Mouse (Mus musculus) heart, postnatal 0 days (tissue): ENCODE measurements around the gene Aebp1.

Experiments used
- CTCF ChIP-seq: IDR thresholded peaks from 2 replicates; pipeline ENCODE4 v1.5.1; 2016; ENCODE audit warnings: antibody characterized with exemption, control low read depth, low read depth
- EP300 ChIP-seq: IDR thresholded peaks from 2 replicates; pipeline ENCODE4 v1.6.1; 2016; ENCODE audit warnings: antibody characterized with exemption, low read depth

DNA sequence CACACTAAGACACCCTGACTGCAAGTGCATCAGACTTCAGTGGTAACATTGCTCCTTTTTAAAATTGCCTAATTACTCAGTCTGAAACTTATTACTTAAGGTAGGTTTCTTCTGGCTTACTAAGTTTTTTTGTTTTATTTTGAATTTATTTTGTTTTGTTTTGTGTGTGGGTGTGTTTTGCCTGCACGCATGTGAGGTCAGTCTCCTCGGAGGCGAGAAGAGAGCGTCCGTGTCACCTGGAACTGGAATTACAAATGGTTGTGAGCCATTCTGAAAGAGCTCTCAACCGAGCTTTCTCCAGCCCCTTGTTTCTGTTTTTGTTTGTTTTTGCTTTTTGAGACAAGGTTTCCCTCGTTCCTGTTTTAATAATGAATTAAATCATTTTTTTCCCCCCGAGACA lies 16.9 kb downstream of the Aebp1 start:
- TF ChIP-seq EP300 (no peak), CTCF (no peak)
